Mouse (Mus musculus): ENCODE data around the gene Hist1h2bl. TPM values are rescaled to one million over a fixed set of nuclear protein-coding genes. Genes with fewer than 3 reads are reported as not detected.
"Not testable (repeated sequence)": the region's sequence is repeated elsewhere in the genome, so short reads cannot be mapped to it uniquely, and the experiment has no call there.

Gene Hist1h2bl
- polyA plus RNA-seq (2012; ENCODE audit: insufficient read depth, insufficient read length, missing spikeins): not detected in 2 replicates

DNA sequence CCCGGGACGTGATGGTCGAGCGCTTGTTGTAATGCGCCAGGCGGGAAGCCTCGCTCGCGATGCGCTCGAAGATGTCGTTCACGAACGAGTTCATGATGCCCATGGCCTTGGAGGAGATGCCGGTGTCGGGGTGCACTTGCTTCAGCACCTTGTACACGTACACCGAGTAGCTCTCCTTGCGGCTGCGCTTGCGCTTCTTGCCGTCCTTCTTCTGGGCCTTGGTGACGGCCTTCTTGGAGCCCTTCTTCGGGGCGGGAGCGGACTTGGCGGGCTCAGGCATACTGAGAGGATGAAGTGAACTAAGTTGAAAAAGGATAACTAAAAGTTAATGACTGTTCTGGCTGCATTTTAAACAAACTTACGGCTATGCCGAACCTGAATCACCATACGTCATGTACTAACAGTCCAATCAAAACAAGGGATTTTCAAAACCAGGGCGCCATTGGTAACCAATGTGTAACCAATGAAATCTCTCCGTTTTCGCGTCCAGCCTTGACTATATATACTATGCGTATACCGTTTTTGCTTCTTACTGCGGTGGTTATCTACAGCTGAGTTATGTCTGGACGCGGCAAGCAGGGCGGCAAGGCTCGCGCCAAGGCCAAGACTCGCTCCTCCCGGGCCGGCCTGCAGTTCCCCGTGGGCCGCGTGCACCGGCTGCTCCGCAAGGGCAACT, at the start of gene Hist1h2bl, which contains the start of gene Hist1h2ai:
Hist1h2bl (minus strand) TSS at position 280 of the 676 bp plus-strand sequence.
Hist1h2ai (plus strand) TSS at position 559 of the 676 bp plus-strand sequence.
- H3K4me3 ChIP-seq (ENCODE audit: insufficient read depth, low read depth, low read length): peak within 1 kb of the TSS; percentile 70
- H3K4me1 ChIP-seq (ENCODE audit: control insufficient read depth, insufficient read depth, insufficient read length, low read length): not testable (repeated sequence)
- peak within 1 kb of the TSS; percentile 11; the same call in 1 of the 2 replicates for H3K27ac ChIP-seq (replicated peaks; ENCODE audit: low read depth, low read length)

- H3K4me3 ChIP-seq (ENCODE audit: insufficient read depth, low read depth, low read length): no peak overlapping the region
- no peaks in the 10 kb centered on the region; the same call in 1 of the 2 replicates for H3K4me1 ChIP-seq (ENCODE audit: control insufficient read depth, insufficient read depth, insufficient read length, low read length)
- H3K27ac ChIP-seq (replicated peaks; ENCODE audit: low read depth, low read length): no peak overlapping the region
These were observed 39.8 kb upstream of the Hist1h2bl start for GRCm38 (mm10) chr13:21755707-21756106.

DNA sequence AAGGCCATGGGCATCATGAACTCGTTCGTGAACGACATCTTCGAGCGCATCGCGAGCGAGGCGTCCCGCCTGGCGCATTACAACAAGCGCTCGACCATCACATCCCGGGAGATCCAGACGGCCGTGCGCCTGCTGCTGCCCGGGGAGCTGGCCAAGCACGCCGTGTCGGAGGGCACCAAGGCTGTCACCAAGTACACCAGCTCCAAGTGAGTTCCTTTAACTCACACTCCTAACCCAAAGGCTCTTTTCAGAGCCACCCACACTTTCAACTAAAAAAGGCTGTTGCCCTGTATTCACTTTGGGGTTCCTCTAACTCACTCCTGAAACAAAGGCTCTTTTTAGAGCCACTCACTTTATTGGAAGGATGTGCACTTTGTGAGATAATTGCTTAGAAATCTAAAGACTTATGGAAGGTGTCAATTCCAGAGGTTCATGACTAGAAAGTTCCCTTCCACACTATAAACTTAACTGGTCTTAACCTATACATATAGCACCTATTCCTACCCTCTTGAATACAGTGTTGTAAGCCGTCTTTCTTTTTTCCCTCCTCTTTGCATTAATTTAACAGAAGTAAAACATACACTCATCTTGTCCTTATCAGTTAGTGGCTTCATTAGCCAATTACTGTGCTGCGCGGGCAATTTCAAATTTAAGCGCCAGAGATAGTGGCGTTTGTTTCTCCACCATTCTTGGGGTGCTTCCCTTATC, 38.5 kb upstream of the Hist1h2bl start:
- peak overlapping the region; percentile 71; the same call in 1 of the 2 replicates for H3K4me3 ChIP-seq (ENCODE audit: insufficient read depth, low read depth, low read length)
- H3K27ac ChIP-seq (replicated peaks; ENCODE audit: low read depth, low read length); H3K4me1 ChIP-seq (ENCODE audit: control insufficient read depth, insufficient read depth, insufficient read length, low read length): not testable (repeated sequence)

DNA sequence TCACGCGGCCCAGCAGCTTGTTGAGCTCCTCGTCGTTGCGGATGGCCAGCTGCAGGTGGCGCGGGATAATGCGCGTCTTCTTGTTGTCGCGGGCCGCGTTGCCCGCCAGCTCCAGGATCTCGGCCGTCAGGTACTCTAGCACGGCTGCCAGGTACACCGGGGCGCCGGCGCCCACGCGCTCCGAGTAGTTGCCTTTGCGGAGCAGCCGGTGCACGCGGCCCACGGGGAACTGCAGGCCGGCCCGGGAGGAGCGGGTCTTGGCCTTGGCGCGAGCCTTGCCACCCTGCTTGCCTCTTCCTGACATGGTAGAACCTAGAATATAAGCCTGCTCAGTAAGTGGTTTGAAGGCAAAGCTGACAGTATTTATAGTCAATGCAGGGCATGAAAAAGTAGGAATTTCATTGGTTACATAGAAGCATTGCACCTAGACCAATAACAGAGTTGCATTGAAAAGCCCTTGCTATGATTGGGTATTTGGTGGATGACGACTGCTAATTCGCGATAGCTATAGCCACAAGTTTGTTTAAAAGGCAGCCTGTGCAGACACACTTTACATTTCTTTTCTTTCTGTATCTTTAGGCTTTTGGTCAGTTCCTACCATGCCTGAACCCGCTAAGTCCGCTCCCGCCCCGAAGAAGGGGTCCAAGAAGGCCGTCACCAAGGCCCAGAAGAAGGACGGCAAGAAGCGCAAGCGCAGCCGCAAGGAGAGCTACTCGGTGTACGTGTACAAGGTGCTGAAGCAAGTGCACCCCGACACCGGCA, 37.8 kb upstream of the Hist1h2bl start, which contains the start of the genes Hist1h2ak and Hist1h2bn:
Hist1h2ak (minus strand) TSS at position 304 of the 762 bp plus-strand sequence.
Hist1h2bn (plus strand) TSS at position 600 of the 762 bp plus-strand sequence.
- H3K4me1 ChIP-seq (ENCODE audit: control insufficient read depth, insufficient read depth, insufficient read length, low read length): not testable (repeated sequence)
- peak within 1 kb of the TSS; percentile 71 for H3K4me3 ChIP-seq (ENCODE audit: insufficient read depth, low read depth, low read length)
- H3K27ac ChIP-seq (replicated peaks; ENCODE audit: low read depth, low read length): peak within 1 kb of the TSS; percentile 52; the same call in 1 of the 2 replicates

- Histone ChIP-seq H3K27ac (replicated peaks; ENCODE audit: low read depth, low read length) (peak overlapping the region; percentile 52; the same call in 1 of the 2 replicates), H3K4me3 (ENCODE audit: insufficient read depth, low read depth, low read length) (peak overlapping the region; percentile 64), H3K4me1 (ENCODE audit: control insufficient read depth, insufficient read depth, insufficient read length, low read length) (peaks cover 2% of the 10 kb centered on the region)
These were observed 37.1 kb upstream of the Hist1h2bl start for GRCm38 (mm10) chr13:21753051-21753523.

DNA sequence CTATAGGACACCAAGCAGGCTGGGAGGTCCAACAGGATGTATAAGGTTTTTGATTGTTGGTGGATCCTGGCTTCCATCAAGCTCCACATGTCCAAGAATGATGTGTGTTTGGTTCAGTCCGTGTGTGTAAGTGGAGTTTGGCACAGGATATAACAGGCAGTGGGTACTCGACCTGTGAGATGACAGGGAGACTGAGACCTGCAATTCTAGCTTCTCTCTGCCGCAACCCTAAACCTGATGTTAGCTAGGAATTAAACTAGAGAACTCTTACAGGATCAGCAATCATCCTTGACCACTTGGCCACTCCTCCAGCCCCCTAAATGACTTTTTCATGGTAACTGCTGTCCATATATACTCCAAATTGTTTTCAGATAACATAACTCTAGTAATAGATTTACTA, 36.4 kb upstream of the Hist1h2bl start:
- Histone ChIP-seq H3K27ac (replicated peaks; ENCODE audit: low read depth, low read length) (no peak overlapping the region), H3K4me1 (ENCODE audit: control insufficient read depth, insufficient read depth, insufficient read length, low read length) (peaks cover 2% of the 10 kb centered on the region), H3K4me3 (ENCODE audit: insufficient read depth, low read depth, low read length) (no peak overlapping the region)

DNA sequence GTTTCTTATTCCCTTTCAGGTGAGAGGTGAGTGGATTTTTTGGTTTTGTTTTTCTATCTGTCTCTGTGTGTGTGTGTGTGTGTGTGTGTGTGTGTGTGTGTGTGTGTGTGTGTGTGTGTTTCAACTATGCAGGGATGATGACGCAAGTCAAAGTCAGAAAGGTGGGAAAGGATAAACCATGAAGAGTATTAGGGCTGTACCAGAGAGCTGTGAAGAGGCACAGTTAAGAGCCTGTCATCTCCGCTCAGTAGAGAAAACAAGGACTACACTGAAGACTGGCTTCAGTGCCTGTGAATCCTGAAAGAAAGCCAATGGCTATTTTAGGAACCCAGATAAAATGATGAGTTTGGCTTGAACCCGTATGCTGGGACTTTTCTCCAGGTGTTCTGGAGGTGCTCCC, 35.9 kb upstream of the Hist1h2bl start:
- peaks cover 2% of the 10 kb centered on the region for H3K4me1 ChIP-seq (ENCODE audit: control insufficient read depth, insufficient read depth, insufficient read length, low read length)
- no peak overlapping the region for H3K4me3 ChIP-seq (ENCODE audit: insufficient read depth, low read depth, low read length)
- H3K27ac ChIP-seq (replicated peaks; ENCODE audit: low read depth, low read length): no peak overlapping the region

DNA sequence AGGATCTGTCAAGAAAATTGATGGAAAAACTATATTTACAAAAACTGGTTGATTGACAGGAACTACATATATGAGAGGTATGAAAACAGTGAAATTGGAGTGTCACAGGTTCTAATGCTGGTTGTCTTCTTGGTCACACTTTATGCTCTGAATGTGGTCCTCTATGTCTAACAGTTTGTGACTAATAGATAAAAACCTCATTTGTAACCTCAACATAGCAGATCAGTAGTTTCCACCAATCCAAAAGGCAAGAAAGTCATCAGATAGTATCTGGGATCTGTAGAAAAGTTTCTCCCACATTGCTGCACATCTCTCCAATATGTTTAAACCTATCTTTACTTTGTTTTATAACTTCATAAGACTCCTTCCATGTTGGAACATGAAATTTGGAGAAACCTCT, 35.5 kb upstream of the Hist1h2bl start:
- Histone ChIP-seq H3K4me3 (ENCODE audit: insufficient read depth, low read depth, low read length) (no peak overlapping the region), H3K27ac (replicated peaks; ENCODE audit: low read depth, low read length) (no peak overlapping the region), H3K4me1 (ENCODE audit: control insufficient read depth, insufficient read depth, insufficient read length, low read length) (peaks cover 2% of the 10 kb centered on the region)

DNA sequence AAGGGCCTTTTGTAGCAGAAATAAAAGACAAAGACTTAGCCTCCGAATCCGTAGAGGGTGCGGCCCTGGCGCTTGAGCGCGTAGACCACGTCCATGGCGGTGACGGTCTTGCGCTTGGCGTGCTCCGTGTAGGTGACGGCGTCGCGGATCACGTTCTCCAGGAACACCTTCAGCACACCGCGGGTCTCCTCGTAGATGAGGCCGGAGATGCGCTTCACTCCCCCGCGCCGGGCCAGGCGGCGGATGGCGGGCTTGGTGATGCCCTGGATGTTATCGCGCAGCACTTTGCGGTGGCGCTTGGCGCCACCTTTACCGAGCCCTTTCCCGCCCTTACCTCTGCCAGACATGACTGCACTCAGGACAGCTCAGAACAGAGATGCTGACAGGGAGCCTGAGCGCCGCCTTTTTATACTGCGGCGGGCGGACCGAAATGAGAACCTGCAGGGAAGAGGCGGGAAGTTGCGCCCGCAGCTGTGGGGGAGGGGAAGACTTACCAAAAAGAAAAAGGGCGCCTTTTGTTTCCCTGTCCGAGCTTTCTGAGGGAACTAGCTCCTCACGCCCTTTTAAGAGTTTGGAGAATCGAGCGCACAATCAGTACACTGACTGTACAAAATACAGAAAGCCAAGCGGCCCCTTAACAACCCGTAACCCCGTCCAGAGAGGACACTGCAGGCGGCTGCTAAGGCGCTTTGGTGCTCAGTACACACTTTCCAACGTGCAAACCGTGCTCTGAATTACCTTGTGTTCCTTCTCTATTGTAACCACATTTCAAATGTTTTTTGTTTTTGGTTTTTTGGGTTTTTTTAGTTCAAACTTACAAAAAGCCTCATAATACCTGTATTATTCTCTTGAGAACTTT, 34.4 kb upstream of the Hist1h2bl start, which contains the start of gene Hist1h4k:
Hist1h4k (minus strand) TSS at position 347 of the 859 bp plus-strand sequence.
- H3K27ac ChIP-seq (replicated peaks; ENCODE audit: low read depth, low read length); H3K4me1 ChIP-seq (ENCODE audit: control insufficient read depth, insufficient read depth, insufficient read length, low read length): not testable (repeated sequence)
- H3K4me3 ChIP-seq (ENCODE audit: insufficient read depth, low read depth, low read length): peak within 1 kb of the TSS; percentile 52

GRCm38 (mm10) chr13:21749387-21750158, 33.6 kb upstream of the Hist1h2bl start:
- Histone ChIP-seq H3K27ac (replicated peaks; ENCODE audit: low read depth, low read length) (no peak overlapping the region), H3K4me3 (ENCODE audit: insufficient read depth, low read depth, low read length) (peak overlapping the region; percentile 52), H3K4me1 (ENCODE audit: control insufficient read depth, insufficient read depth, insufficient read length, low read length) (peaks cover 2% of the 10 kb centered on the region)

DNA sequence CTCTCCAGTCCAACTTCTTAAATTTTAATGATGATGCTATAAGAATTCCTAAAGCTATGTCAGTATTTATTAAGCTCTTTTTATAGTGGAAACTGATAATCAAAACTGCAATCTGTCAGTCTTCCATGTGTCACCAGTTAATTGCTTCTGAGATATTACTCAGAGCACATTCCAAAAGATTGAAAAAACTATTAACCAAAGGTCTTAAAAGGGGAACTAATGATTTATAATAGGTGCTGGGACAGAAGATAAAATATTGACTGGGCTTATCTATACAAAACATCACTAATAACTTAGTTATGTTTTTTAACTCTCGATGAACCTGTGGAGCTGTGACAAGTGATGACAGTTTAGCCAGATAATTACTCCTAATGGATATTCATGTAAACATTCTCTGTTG, 29.1 kb upstream of the Hist1h2bl start:
- no peak overlapping the region for H3K27ac ChIP-seq (replicated peaks; ENCODE audit: low read depth, low read length)
- H3K4me1 ChIP-seq (ENCODE audit: control insufficient read depth, insufficient read depth, insufficient read length, low read length): peaks cover 2% of the 10 kb centered on the region; the same call in 1 of the 2 replicates
- no peak overlapping the region for H3K4me3 ChIP-seq (ENCODE audit: insufficient read depth, low read depth, low read length)

DNA sequence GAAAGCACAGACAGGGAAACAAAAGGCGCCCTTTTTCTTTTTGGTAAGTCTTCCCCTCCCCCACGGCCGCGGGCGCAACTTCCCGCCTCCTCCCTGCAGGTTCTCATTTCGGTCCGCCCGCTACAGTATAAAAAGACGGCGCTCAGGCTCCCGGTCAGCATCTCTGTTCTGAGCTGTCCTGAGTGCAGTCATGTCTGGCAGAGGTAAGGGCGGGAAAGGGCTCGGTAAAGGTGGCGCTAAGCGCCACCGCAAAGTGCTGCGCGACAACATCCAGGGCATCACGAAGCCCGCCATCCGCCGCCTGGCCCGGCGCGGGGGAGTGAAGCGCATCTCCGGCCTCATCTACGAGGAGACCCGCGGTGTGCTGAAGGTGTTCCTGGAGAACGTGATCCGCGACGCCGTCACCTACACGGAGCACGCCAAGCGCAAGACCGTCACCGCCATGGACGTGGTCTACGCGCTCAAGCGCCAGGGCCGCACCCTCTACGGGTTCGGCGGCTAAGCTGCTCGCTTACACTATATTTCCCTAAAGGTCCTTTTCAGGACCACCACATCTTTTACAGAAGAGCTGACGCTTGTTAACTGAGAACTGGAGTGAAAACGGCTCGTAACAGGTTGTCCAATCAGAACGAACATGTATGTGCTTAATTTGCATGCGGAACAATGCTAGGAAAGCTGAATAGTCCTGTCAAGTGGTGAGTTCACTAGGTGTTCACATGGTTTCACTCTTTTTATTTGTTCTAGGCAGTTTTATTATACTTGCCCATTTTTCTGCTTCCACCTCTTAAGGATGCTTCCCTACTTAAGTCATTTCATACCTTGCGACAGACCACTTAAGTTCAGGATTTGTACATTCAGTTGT, 19.2 kb upstream of the Hist1h2bl start, which contains the start of gene Hist1h4j:
Hist1h4j (plus strand) TSS at position 159 of the 862 bp plus-strand sequence.
- H3K27ac ChIP-seq (replicated peaks; ENCODE audit: low read depth, low read length); H3K4me1 ChIP-seq (ENCODE audit: control insufficient read depth, insufficient read depth, insufficient read length, low read length): not testable (repeated sequence)
- peak within 1 kb of the TSS; percentile 60 for H3K4me3 ChIP-seq (ENCODE audit: insufficient read depth, low read depth, low read length)
